Mouse (Mus musculus) limb, embryonic 12.5 days (tissue): ENCODE results near the gene Mpl. TPM values are rescaled to one million over a fixed set of nuclear protein-coding genes. Genes with fewer than 3 reads are reported as not detected.
A peak's percentile ranks its signal among the peaks of the same experiment; 100 is the strongest.

Experiments used
- ATAC-seq: fragments of 200-750 bp; cut with Nextera tagmentation; 2 replicates; pipeline ENCODE4 v1.8.0; 2017; ENCODE audit warnings: low read depth, moderate TSS enrichment; ENCODE audit not compliant: insufficient number of reproducible peaks, insufficient read depth, low FRiP score, low TSS enrichment
- H3K27ac ChIP-seq: fragments of 300-500 bp; sonication (generic); 2 replicates; pipeline ENCODE4 v1.5.1; 2016; ENCODE audit warnings: mild to moderate bottlenecking, moderate library complexity
- H3K27me3 ChIP-seq: fragments of 300-500 bp; sonication (generic); 2 replicates; pipeline ENCODE4 v1.6.1; 2016; ENCODE audit warnings: mild to moderate bottlenecking, moderate library complexity
- H3K36me3 ChIP-seq: fragments of 300-500 bp; sonication (generic); 2 replicates; pipeline ENCODE4 v1.6.1; 2016; ENCODE audit warnings: mild to moderate bottlenecking, moderate library complexity
- H3K4me1 ChIP-seq: fragments of 300-500 bp; sonication (generic); replicated peaks from 2 replicates; pipeline ENCODE4 v1.6.1; 2016
- H3K4me2 ChIP-seq: fragments of 300-500 bp; sonication (generic); 2 replicates; pipeline ENCODE4 v1.6.1; 2016; ENCODE audit warnings: mild to moderate bottlenecking, moderate library complexity
- H3K4me3 ChIP-seq: fragments of 300-500 bp; sonication (generic); replicated peaks from 2 replicates; pipeline ENCODE4 v1.5.1; 2016; ENCODE audit warnings: mild to moderate bottlenecking
- H3K9ac ChIP-seq: fragments of 300-500 bp; sonication (generic); replicated peaks from 2 replicates; pipeline ENCODE4 v1.6.1; 2016; ENCODE audit warnings: mild to moderate bottlenecking, moderate library complexity
- H3K9me3 ChIP-seq: fragments of 300-500 bp; sonication (generic); 2 replicates; pipeline ENCODE4 v1.6.1; 2016; ENCODE audit warnings: mild to moderate bottlenecking, moderate library complexity
- WGBS: fragments of 180-500 bp; shearing (Covaris S2); methylation state at CpG from one replicate; pipeline ENCODE4 v1.1.7; 2016; 5-methylcytosine and 5-hydroxymethylcytosine counted together
- polyA plus RNA-seq: library from polyadenylated mRNA; unstranded; fragments of >200 nt; fragmentation: Nextera tagmentation; extraction: Ambion mirVana; gene quantifications from 2 replicates; pipeline ENCODE4 v1.2.1, GENCODE M21; 2016

Gene Mpl
- polyA plus RNA-seq, 1 experiment from 2014 or later = 0.64 TPM

- Histone ChIP-seq H3K9me3 (no peaks in the 10 kb centered on the region), H3K4me2 (peak overlapping the region; percentile 88), H3K27me3 (no peaks in the 10 kb centered on the region), H3K36me3 (peaks cover 32% of the 10 kb centered on the region), H3K4me1 (peaks cover 24% of the 10 kb centered on the region), H3K9ac (peak overlapping the region; percentile 65), H3K4me3 (peak overlapping the region; percentile 71), H3K27ac (peak overlapping the region; percentile 83)
- 5% methylated on average over 5 of the region's 5 CpGs for WGBS
- peak; percentile 39; the same call in 1 of the 2 replicates for ATAC-seq
These were observed 29.9 kb downstream of the Mpl start for GRCm38 (mm10) chr4:118427415-118427767.

- 90% methylated on average over 1 of the region's 1 CpGs for WGBS
- H3K9ac ChIP-seq = no peak overlapping the region
- no peak for ATAC-seq
These were observed 31.9 kb downstream of the Mpl start for GRCm38 (mm10) chr4:118425374-118425773.

GRCm38 (mm10) chr4:118424541-118425160, 32.7 kb downstream of the Mpl start:
- Histone ChIP-seq H3K9me3 (no peaks in the 10 kb centered on the region), H3K4me1 (peaks cover 22% of the 10 kb centered on the region), H3K36me3 (peaks cover 24% of the 10 kb centered on the region), H3K27me3 (no peaks in the 10 kb centered on the region), H3K9ac (no peak overlapping the region), H3K4me3 (no peak overlapping the region), H3K4me2 (no peak overlapping the region), H3K27ac (no peak overlapping the region)
- ATAC-seq = no peak
- 85% methylated on average over 4 of the region's 4 CpGs for WGBS

More at GRCm38 (mm10) chr4:118425374-118425773, 31.9 kb downstream of the Mpl start:
- H3K4me1 ChIP-seq = peaks cover 24% of the 10 kb centered on the region
- no peak overlapping the region for H3K4me2 ChIP-seq
- H3K27me3 ChIP-seq = no peaks in the 10 kb centered on the region
- no peak overlapping the region for H3K4me3 ChIP-seq
- H3K36me3 ChIP-seq = peaks cover 23% of the 10 kb centered on the region
- no peaks in the 10 kb centered on the region for H3K9me3 ChIP-seq
- no peak overlapping the region for H3K27ac ChIP-seq

GRCm38 (mm10) chr4:118421384-118421783, 35.9 kb downstream of the Mpl start:
- Histone ChIP-seq H3K9ac (no peak overlapping the region), H3K4me2 (no peak overlapping the region), H3K4me1 (no peaks in the 10 kb centered on the region), H3K36me3 (peaks cover 52% of the 10 kb centered on the region), H3K27ac (no peak overlapping the region), H3K4me3 (no peak overlapping the region), H3K27me3 (no peaks in the 10 kb centered on the region), H3K9me3 (no peaks in the 10 kb centered on the region)
- 87% methylated on average over 3 of the region's 3 CpGs for WGBS
- no peak for ATAC-seq

- peaks cover 83% of the 10 kb centered on the region for H3K36me3 ChIP-seq
- no peak for ATAC-seq
- 92% methylated on average over 13 of the region's 13 CpGs for WGBS
These were observed 40.1 kb downstream of the Mpl start for GRCm38 (mm10) chr4:118417112-118417797.

GRCm38 (mm10) chr4:118416329-118416728, 41.0 kb downstream of the Mpl start:
- 91% methylated on average over 5 of the region's 5 CpGs for WGBS

More at GRCm38 (mm10) chr4:118417112-118417797, 40.1 kb downstream of the Mpl start:
- no peak overlapping the region for H3K27ac ChIP-seq
- H3K4me2 ChIP-seq = no peak overlapping the region
- no peak overlapping the region for H3K9ac ChIP-seq
- no peaks in the 10 kb centered on the region for H3K27me3 ChIP-seq
- no peaks in the 10 kb centered on the region for H3K9me3 ChIP-seq
- H3K4me1 ChIP-seq = no peaks in the 10 kb centered on the region
- no peak overlapping the region for H3K4me3 ChIP-seq

GRCm38 (mm10) chr4:118415779-118416178, 41.5 kb downstream of the Mpl start:
- Histone ChIP-seq H3K27me3 (no peaks in the 10 kb centered on the region), H3K4me2 (no peak overlapping the region), H3K27ac (no peak overlapping the region), H3K9me3 (no peaks in the 10 kb centered on the region), H3K36me3 (peaks cover 87% of the 10 kb centered on the region), H3K9ac (no peak overlapping the region), H3K4me1 (no peaks in the 10 kb centered on the region), H3K4me3 (no peak overlapping the region)
- WGBS = 79% methylated on average over 2 of the region's 2 CpGs
- ATAC-seq = no peak

More at GRCm38 (mm10) chr4:118416329-118416728, 41.0 kb downstream of the Mpl start:
- no peak overlapping the region for H3K9ac ChIP-seq
- H3K36me3 ChIP-seq = peaks cover 89% of the 10 kb centered on the region
- H3K27me3 ChIP-seq = no peaks in the 10 kb centered on the region
- H3K9me3 ChIP-seq = no peaks in the 10 kb centered on the region
- no peaks in the 10 kb centered on the region for H3K4me1 ChIP-seq
- no peak for ATAC-seq
- H3K4me2 ChIP-seq = no peak overlapping the region
- no peak overlapping the region for H3K4me3 ChIP-seq
- no peak overlapping the region for H3K27ac ChIP-seq

- WGBS = 89% methylated on average over 5 of the region's 5 CpGs
- Histone ChIP-seq H3K4me1 (peaks cover 8% of the 10 kb centered on the region), H3K4me3 (no peak overlapping the region), H3K9me3 (no peaks in the 10 kb centered on the region), H3K27ac (no peak overlapping the region), H3K36me3 (peaks cover 73% of the 10 kb centered on the region), H3K27me3 (no peaks in the 10 kb centered on the region), H3K9ac (no peak overlapping the region), H3K4me2 (no peak overlapping the region)
- no peak for ATAC-seq
These were observed 43.8 kb downstream of the Mpl start for GRCm38 (mm10) chr4:118413553-118413952.

- WGBS = 89% methylated on average over 5 of the region's 5 CpGs
- H3K36me3 ChIP-seq = peaks cover 50% of the 10 kb centered on the region
These were observed 46.4 kb downstream of the Mpl start for GRCm38 (mm10) chr4:118410871-118411270.

GRCm38 (mm10) chr4:118409142-118409900, 48.0 kb downstream of the Mpl start, which contains the start of the genes Szt2 and Med8:
Gene Szt2 (minus strand): TSS chr4:118409273.
Gene Med8 (plus strand): TSS chr4:118409337.
- Histone ChIP-seq H3K4me2 (peak within 1 kb of the TSS; percentile 89), H3K4me3 (peak within 1 kb of the TSS; percentile 92), H3K27ac (peak within 1 kb of the TSS; percentile 66), H3K36me3 (peaks cover 48% of the 10 kb centered on the region), H3K9ac (peak within 1 kb of the TSS; percentile 88), H3K27me3 (no peaks in the 10 kb centered on the region), H3K9me3 (no peaks in the 10 kb centered on the region), H3K4me1 (peaks cover 16% of the 10 kb centered on the region)
- WGBS = 1% methylated on average over 53 of the region's 53 CpGs
- peak; percentile 84 for ATAC-seq

More at GRCm38 (mm10) chr4:118410871-118411270, 46.4 kb downstream of the Mpl start:
- no peak overlapping the region for H3K9ac ChIP-seq
- H3K27me3 ChIP-seq = no peaks in the 10 kb centered on the region
- H3K4me2 ChIP-seq = no peak overlapping the region
- H3K9me3 ChIP-seq = no peaks in the 10 kb centered on the region
- H3K27ac ChIP-seq = no peak overlapping the region
- H3K4me3 ChIP-seq = no peak overlapping the region
- peaks cover 16% of the 10 kb centered on the region for H3K4me1 ChIP-seq
- ATAC-seq = no peak

- no peak overlapping the region for H3K27ac ChIP-seq
- H3K36me3 ChIP-seq = peaks cover 76% of the 10 kb centered on the region
- WGBS = 93% methylated on average over 12 of the region's 12 CpGs
- H3K4me1 ChIP-seq = no peaks in the 10 kb centered on the region
- no peaks in the 10 kb centered on the region for H3K9me3 ChIP-seq
- no peak overlapping the region for H3K4me2 ChIP-seq
- no peak for ATAC-seq
- H3K27me3 ChIP-seq = no peaks in the 10 kb centered on the region
- no peak overlapping the region for H3K9ac ChIP-seq
- no peak overlapping the region for H3K4me3 ChIP-seq
These were observed 54.6 kb downstream of the Mpl start for GRCm38 (mm10) chr4:118402701-118403100.
